Comparison of ENCODE assay signal across 8 mouse cellular contexts in genomic region chr19:12005376-12006360, GRCm38 (mm10). TPM values are rescaled to one million over a fixed set of nuclear protein-coding genes. Genes with fewer than 3 reads are reported as not detected.
DNase-seq lines count a peak whose midpoint lies in the region; ATAC-seq lines count a peak whose summit lies in the region.

No protein-coding gene starts in this region.

- H3K36me3 ChIP-seq in megakaryocyte, embryonic 14.5 days (replicated peaks; ENCODE audit: low read length): no peaks in the 10 kb centered on the region

- peak; percentile 60 for ATAC-seq in inflammation-experienced regulatory T-cells, adult 6 months

- peaks cover 70% of the 10 kb centered on the region for H3K4me1 ChIP-seq in megakaryocyte, embryonic 14.5 days

- H3K9me3 ChIP-seq in megakaryocyte, embryonic 14.5 days: no peaks in the 10 kb centered on the region

- H3K27me3 ChIP-seq in megakaryocyte, embryonic 14.5 days (replicated peaks): peaks cover 2% of the 10 kb centered on the region

- peak; percentile 83 for DNase-seq in adipocyte (ENCODE audit: low spot score)
- peak; percentile 89 for DNase-seq in embryo, embryonic 10 days (ENCODE audit: low spot score)
- peak; percentile 80 for DNase-seq in gastrocnemius, postnatal 10 days
- peak; percentile 66 to 93 for DNase-seq in left cerebral cortex, adult 9 months (ENCODE audit: low spot score in 2 of 2)
- peak; percentile 94 to 95 for DNase-seq in right cerebral cortex, adult 2 months (ENCODE audit: low spot score in 2 of 2)
- peak; percentile 49 for DNase-seq in urinary bladder, postnatal 10 days (ENCODE audit: low spot score)

- peak overlapping the region; percentile 94 for H3K4me3 ChIP-seq in megakaryocyte, embryonic 14.5 days (replicated peaks)

RNA-seq across cellular contexts. Expression of gene Olfr1423, which starts 35.4 kb away (rescaled TPM):
- total RNA-seq in gastrocnemius, postnatal 10 days (2021): not detected
- under 1 TPM in 1 of 3 experiments, not detected in 2; 0.16 TPM for polyA plus RNA-seq in inflammation-experienced regulatory T-cells, adult 6 months (2017; shearing (Covaris generic))
- polyA plus RNA-seq in megakaryocyte, embryonic 14.5 days (2012; ENCODE audit: insufficient read depth, low replicate concordance): not detected in 2 replicates

RNA-seq across cellular contexts. Expression of gene Osbp, which starts 39.9 kb away (rescaled TPM):
- 10 to 100 TPM; 77.5 to 77.9 TPM for total RNA-seq in gastrocnemius, postnatal 10 days (2021)
- polyA plus RNA-seq in inflammation-experienced regulatory T-cells, adult 6 months (2017; shearing (Covaris generic)): 1 to 10 TPM; 7.1 to 8.4 (median 8.3) TPM
- polyA plus RNA-seq in megakaryocyte, embryonic 14.5 days (2012; ENCODE audit: insufficient read depth, low replicate concordance): 0.73 and 3.0 TPM in 2 replicates

RNA-seq across cellular contexts. Expression of gene Olfr1424, which starts 56.8 kb away (rescaled TPM):
- total RNA-seq in gastrocnemius, postnatal 10 days (2021): not detected
- not detected for polyA plus RNA-seq in inflammation-experienced regulatory T-cells, adult 6 months (2017; shearing (Covaris generic))
- not detected in 2 replicates for polyA plus RNA-seq in megakaryocyte, embryonic 14.5 days (2012; ENCODE audit: insufficient read depth, low replicate concordance)

Comparison
In these comparisons a context has a peak if more than half of its experiments do, and no peak if none do; other contexts are left out.
1. Peak in every context shown above with its lines: DNase-seq, ATAC-seq and H3K4me3 ChIP-seq.